Mouse (Mus musculus): ENCODE measurements around the gene Pik3r4.

DNA sequence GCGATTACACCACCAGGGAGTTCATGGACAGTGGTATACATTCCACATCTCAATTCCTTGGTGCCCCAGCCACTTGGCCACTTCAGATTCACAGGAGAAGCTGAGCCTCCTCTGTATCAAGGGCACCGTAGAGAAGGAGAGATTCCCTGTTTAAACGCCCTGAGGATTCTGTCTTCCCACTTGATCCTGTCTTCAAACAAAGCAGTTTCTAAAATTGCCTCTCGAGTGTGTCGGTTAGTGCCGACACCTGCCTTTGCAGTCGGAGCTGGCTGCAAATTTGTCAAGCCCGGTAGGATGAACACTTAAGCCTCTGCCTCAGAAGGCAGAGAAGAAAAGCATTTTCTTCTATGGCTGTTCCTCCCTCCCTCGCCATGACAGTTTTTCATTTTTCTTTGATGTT, 50.3 kb downstream of the Pik3r4 start:
- no peak for TF ChIP-seq MAX (IDR thresholded peaks at IDR 0.05; ENCODE audit: low read depth)
- no peak for TF ChIP-seq POLR2AphosphoS2 (IDR thresholded peaks at IDR 0.05; ENCODE audit: insufficient read length, low read depth)
- TF ChIP-seq SRF (IDR thresholded peaks at IDR 0.05; ENCODE audit: control insufficient read depth, insufficient read length, low read depth): no peak
- TF ChIP-seq POLR2A (IDR thresholded peaks at IDR 0.05; ENCODE audit: insufficient read length, low read depth): no peak
- TF ChIP-seq TCF12 (IDR thresholded peaks at IDR 0.05; ENCODE audit: insufficient read depth, poor library complexity, severe bottlenecking): no peak
- no peak for TF ChIP-seq E2F4 (IDR thresholded peaks at IDR 0.05; ENCODE audit: insufficient read depth)
- no peak for TF ChIP-seq MYOD1 (IDR thresholded peaks at IDR 0.05; ENCODE audit: control insufficient read depth in 1 of 3, insufficient read length in 2 of 3, low read depth in 2 of 3)
